Mouse (Mus musculus): Measurements from ENCODE around the gene Mapt. TPM values are rescaled to one million over a fixed set of nuclear protein-coding genes. Genes with fewer than 3 reads are reported as not detected.

Gene Mapt
- polyA plus RNA-seq, 1 experiment from 2014 or later = 1.0 TPM

DNA sequence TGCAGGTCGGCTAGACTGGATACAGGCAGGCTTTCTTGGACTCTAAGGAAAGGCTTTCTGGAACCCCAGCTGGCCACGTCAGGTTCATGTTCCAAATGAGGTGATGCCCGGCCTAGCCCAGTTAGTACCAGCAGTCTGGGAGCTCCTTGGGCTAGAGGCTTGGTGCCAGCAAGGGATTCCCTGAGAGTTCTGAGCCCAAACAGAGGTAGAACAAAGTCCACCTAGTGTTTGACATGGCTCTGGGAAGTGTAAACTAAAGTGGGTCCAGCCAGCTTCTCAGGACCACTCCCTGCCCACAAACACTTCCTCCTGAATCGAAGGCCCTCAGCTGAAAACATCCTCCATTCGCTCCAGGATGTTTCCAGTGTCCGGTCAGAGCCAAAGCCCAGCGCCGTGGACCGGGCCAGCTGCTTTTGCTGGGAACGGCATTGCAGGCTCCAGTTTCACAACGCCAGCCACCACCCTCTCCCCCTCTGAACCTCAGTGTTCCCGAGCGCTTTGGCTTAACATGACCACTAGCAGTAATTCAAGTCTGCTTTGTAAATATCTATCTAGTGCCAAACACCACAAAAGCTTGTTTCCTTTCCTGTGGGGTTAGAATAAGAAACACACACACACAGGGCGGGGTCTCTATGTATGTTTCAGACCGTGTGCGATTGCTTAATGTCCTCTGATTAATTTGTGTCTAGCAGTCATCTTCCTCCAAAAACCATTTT, 85.7 kb downstream of the Mapt start:
- no peaks in the 10 kb centered on the region for H3K27me3 ChIP-seq
- peaks cover 38% of the 10 kb centered on the region for H3K4me1 ChIP-seq (replicated peaks)
- H3K27ac ChIP-seq = no peak overlapping the region
- H3K9me3 ChIP-seq (replicated peaks) = no peaks in the 10 kb centered on the region
- H3K36me3 ChIP-seq = no peaks in the 10 kb centered on the region
- ATAC-seq (ENCODE audit: low read depth) (no peak), DNase-seq (no peak)
- 51% methylated on average over 16 of the region's 16 CpGs for whole genome bisulfite sequencing (ENCODE audit: insufficient replicate concordance)
- H3K4me2 ChIP-seq = peak overlapping the region; percentile 12
- no peak overlapping the region for H3K4me3 ChIP-seq (replicated peaks)
- H3K9ac ChIP-seq = no peak overlapping the region

DNA sequence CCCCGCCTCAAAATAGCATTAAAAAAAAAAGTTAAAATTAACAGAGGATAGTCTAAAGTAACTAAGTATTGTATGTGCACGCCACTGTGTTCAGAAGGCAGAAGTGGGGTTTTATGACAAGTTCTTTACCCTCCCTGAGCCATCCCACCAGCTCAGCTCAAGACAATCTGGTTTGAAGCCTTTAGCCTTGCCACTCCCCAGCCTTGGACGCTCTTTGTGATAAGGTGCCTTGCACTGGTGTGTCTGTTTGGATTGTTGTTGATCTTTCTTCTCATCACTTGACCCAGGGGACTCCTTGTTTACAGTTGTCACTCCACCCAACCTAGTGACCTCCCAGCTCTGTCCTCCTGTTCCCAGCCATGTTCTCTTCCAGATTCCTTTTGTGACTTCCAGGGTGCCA, 86.4 kb downstream of the Mapt start:
- H3K27ac ChIP-seq = no peak overlapping the region
- no peak overlapping the region for H3K9ac ChIP-seq
- peak; percentile 65 for ATAC-seq (ENCODE audit: low read depth)

GRCm38 (mm10) chr11:104318940-104319781, 88.0 kb downstream of the Mapt start:
- 1% methylated on average over 24 of the region's 24 CpGs for WGBS (ENCODE audit: insufficient replicate concordance)
- Histone ChIP-seq H3K27me3 (no peaks in the 10 kb centered on the region), H3K4me2 (peak overlapping the region; percentile 71), H3K36me3 (no peaks in the 10 kb centered on the region), H3K27ac (no peak overlapping the region), H3K4me1 (replicated peaks) (peaks cover 38% of the 10 kb centered on the region), H3K4me3 (replicated peaks) (peak overlapping the region; percentile 45), H3K9me3 (replicated peaks) (no peaks in the 10 kb centered on the region), H3K9ac (peak overlapping the region; percentile 54)
- peak; percentile 36 for DNase-seq
- peak; percentile 35 for ATAC-seq (ENCODE audit: low read depth)

More for the DNA sequence above, 86.4 kb downstream of the Mapt start:
- H3K4me2 ChIP-seq = no peak overlapping the region
- H3K9me3 ChIP-seq (replicated peaks) = no peaks in the 10 kb centered on the region
- H3K36me3 ChIP-seq = no peaks in the 10 kb centered on the region
- H3K4me1 ChIP-seq (replicated peaks) = peaks cover 38% of the 10 kb centered on the region
- H3K4me3 ChIP-seq (replicated peaks) = no peak overlapping the region
- no peaks in the 10 kb centered on the region for H3K27me3 ChIP-seq
- peak; percentile 28 for DNase-seq
- WGBS (ENCODE audit: insufficient replicate concordance) = 40% methylated on average over 3 of the region's 3 CpGs

GRCm38 (mm10) chr11:104320511-104320910, 89.3 kb downstream of the Mapt start:
- no peak overlapping the region for H3K9ac ChIP-seq
- no peaks in the 10 kb centered on the region for H3K36me3 ChIP-seq
- H3K27ac ChIP-seq = no peak overlapping the region
- H3K9me3 ChIP-seq (replicated peaks) = no peaks in the 10 kb centered on the region
- no peak overlapping the region for H3K4me2 ChIP-seq
- no peak for ATAC-seq (ENCODE audit: low read depth)
- 45% methylated on average over 5 of the region's 5 CpGs for WGBS (ENCODE audit: insufficient replicate concordance)
- DNase-seq = no peak
- H3K27me3 ChIP-seq = no peaks in the 10 kb centered on the region
- no peak overlapping the region for H3K4me3 ChIP-seq (replicated peaks)
- peaks cover 38% of the 10 kb centered on the region for H3K4me1 ChIP-seq (replicated peaks)

DNA sequence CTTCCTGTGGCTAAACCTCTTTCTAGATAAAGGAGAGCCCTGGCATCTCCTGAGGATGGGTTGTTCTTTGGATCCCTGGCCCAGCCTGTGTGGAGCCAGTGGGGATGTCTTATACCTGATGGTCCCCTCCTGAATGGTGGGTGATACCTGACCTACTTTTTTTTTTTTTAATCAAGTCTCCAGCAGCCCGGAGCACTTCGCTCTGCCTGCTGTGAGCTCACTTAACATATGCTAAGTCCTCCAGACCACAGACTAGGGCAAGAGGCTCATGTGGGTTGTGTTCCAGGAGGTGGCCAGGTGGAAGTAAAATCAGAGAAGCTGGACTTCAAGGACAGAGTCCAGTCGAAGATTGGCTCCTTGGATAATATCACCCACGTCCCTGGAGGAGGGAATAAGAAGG, 91.0 kb downstream of the Mapt start:
- Histone ChIP-seq H3K4me2 (no peak overlapping the region), H3K9ac (no peak overlapping the region), H3K4me1 (replicated peaks) (peaks cover 30% of the 10 kb centered on the region), H3K4me3 (replicated peaks) (no peak overlapping the region), H3K36me3 (no peaks in the 10 kb centered on the region), H3K27ac (no peak overlapping the region), H3K27me3 (no peaks in the 10 kb centered on the region), H3K9me3 (replicated peaks) (no peaks in the 10 kb centered on the region)
- DNase-seq (no peak), ATAC-seq (ENCODE audit: low read depth) (no peak)
- 36% methylated on average over 4 of the region's 4 CpGs for WGBS (ENCODE audit: insufficient replicate concordance)

DNA sequence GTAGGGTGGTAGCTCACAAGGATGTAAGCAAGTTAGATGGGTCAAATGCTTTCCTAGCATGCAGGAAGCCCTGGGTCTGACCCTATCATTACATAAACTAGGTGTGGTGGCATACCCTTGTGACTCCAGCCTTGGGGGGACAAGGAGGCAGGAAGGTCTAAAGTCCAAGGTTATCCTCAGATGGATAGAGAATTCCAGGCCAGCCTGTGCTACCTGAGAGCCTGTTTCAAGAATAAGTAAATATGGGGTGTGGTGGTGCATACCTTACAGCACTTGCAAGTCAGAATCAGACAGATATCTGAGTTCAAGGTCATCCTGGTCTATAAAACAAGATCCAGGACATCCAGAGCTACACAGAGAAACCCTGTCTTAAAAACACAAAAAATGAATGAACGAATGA, 96.3 kb downstream of the Mapt start:
- H3K9ac ChIP-seq = no peak overlapping the region
- no peaks in the 10 kb centered on the region for H3K9me3 ChIP-seq (replicated peaks)
- no peak overlapping the region for H3K4me3 ChIP-seq (replicated peaks)
- no peak overlapping the region for H3K27ac ChIP-seq
- H3K4me2 ChIP-seq = no peak overlapping the region
- no peak for ATAC-seq (ENCODE audit: low read depth)
- WGBS (ENCODE audit: insufficient replicate concordance) = 76% methylated on average over 1 of the region's 1 CpGs
- DNase-seq = no peak
- no peaks in the 10 kb centered on the region for H3K27me3 ChIP-seq
- peaks cover 4% of the 10 kb centered on the region for H3K36me3 ChIP-seq
- H3K4me1 ChIP-seq (replicated peaks) = no peaks in the 10 kb centered on the region

DNA sequence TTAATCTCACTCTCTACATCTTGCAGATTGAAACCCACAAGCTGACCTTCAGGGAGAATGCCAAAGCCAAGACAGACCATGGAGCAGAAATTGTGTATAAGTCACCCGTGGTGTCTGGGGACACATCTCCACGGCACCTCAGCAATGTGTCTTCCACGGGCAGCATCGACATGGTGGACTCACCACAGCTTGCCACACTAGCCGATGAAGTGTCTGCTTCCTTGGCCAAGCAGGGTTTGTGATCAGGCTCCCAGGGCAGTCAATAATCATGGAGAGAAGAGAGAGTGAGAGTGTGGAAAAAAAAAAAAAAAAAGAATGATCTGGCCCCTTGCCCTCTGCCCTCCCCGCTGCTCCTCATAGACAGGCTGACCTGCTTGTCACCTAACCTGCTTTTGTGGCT, 96.8 kb downstream of the Mapt start:
- Histone ChIP-seq H3K9me3 (replicated peaks) (no peaks in the 10 kb centered on the region), H3K27me3 (no peaks in the 10 kb centered on the region), H3K4me2 (no peak overlapping the region), H3K36me3 (peaks cover 9% of the 10 kb centered on the region), H3K4me1 (replicated peaks) (no peaks in the 10 kb centered on the region), H3K4me3 (replicated peaks) (no peak overlapping the region), H3K27ac (no peak overlapping the region), H3K9ac (no peak overlapping the region)
- DNase-seq = no peak
- no peak for ATAC-seq (ENCODE audit: low read depth)
- WGBS (ENCODE audit: insufficient replicate concordance) = 77% methylated on average over 6 of the region's 6 CpGs

DNA sequence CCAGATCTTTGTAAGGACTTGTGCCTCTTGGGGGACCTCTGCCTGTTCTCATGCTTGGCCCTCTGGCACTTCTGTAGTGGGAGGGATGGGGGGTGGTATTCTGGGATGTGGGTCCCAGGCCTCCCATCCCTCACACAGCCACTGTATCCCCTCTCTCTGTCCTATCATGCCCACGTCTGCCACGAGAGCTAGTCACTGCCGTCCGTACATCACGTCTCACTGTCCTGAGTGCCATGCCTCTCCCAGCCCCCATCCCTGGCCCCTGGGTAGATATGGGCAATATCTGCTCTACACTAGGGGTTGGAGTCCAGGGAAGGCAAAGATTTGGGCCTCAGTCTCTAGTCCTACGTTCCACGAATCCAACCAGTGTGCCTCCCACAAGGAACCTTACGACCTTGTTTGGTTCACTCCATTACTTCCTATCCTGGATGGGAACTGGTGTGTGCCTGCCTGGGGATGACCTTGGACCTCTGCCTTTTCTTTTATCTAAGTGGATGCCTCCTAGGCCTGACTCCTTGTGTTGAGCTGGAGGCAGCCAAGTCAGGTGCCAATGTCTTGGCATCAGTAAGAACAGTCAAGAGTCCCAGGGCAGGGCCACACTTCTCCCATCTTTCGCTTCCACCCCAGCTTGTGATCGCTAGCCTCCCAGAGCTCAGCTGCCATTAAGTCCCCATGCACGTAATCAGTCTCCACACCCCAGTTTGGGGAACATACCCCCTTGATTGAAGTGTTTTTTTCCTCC, 98.2 kb downstream of the Mapt start:
- no peak overlapping the region for H3K4me2 ChIP-seq
- no peak overlapping the region for H3K9ac ChIP-seq
- H3K36me3 ChIP-seq = peaks cover 20% of the 10 kb centered on the region
- H3K27ac ChIP-seq = no peak overlapping the region
- WGBS (ENCODE audit: insufficient replicate concordance) = 71% methylated on average over 11 of the region's 11 CpGs
- no peak overlapping the region for H3K4me3 ChIP-seq (replicated peaks)
- ATAC-seq (ENCODE audit: low read depth) (no peak), DNase-seq (no peak)
- H3K4me1 ChIP-seq (replicated peaks) = no peaks in the 10 kb centered on the region
- H3K27me3 ChIP-seq = no peaks in the 10 kb centered on the region
- H3K9me3 ChIP-seq (replicated peaks) = no peaks in the 10 kb centered on the region

GRCm38 (mm10) chr11:104330151-104330550, 99.0 kb downstream of the Mapt start:
- H3K27me3 ChIP-seq = no peaks in the 10 kb centered on the region
- H3K4me1 ChIP-seq (replicated peaks) = no peaks in the 10 kb centered on the region
- H3K36me3 ChIP-seq = peaks cover 28% of the 10 kb centered on the region
- H3K27ac ChIP-seq = no peak overlapping the region
- H3K9me3 ChIP-seq (replicated peaks) = no peaks in the 10 kb centered on the region
- H3K9ac ChIP-seq = no peak overlapping the region
- no peak for DNase-seq
- no peak overlapping the region for H3K4me3 ChIP-seq (replicated peaks)
- no peak for ATAC-seq (ENCODE audit: low read depth)
- no peak overlapping the region for H3K4me2 ChIP-seq
- 62% methylated on average over 4 of the region's 4 CpGs for WGBS (ENCODE audit: insufficient replicate concordance)

DNA sequence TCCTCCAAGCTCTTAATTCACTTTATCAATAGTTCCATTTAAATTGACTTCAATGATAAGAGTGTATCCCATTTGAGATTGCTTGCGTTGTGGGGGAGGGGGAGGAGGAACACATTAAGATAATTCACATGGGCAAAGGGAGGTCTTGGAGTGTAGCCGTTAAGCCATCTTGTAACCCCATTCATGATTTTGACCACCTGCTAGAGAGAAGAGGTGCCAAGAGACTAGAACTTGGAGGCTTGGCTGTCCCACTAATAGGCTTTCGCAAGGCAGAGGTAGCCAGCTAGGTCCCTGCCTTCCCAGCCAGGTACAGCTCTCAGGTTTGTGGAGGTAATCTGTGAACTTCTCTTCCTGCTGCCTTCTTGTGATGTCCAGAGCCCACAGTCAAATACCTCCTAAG, 100.0 kb downstream of the Mapt start:
- peaks cover 38% of the 10 kb centered on the region for H3K36me3 ChIP-seq
- 81% methylated on average over 3 of the region's 3 CpGs for WGBS (ENCODE audit: insufficient replicate concordance)
- H3K4me3 ChIP-seq (replicated peaks) = no peak overlapping the region
- no peaks in the 10 kb centered on the region for H3K4me1 ChIP-seq (replicated peaks)
- no peak overlapping the region for H3K27ac ChIP-seq
- H3K4me2 ChIP-seq = no peak overlapping the region
- no peaks in the 10 kb centered on the region for H3K27me3 ChIP-seq
- ATAC-seq (ENCODE audit: low read depth) = no peak
- no peaks in the 10 kb centered on the region for H3K9me3 ChIP-seq (replicated peaks)
- no peak overlapping the region for H3K9ac ChIP-seq
- no peak for DNase-seq

DNA sequence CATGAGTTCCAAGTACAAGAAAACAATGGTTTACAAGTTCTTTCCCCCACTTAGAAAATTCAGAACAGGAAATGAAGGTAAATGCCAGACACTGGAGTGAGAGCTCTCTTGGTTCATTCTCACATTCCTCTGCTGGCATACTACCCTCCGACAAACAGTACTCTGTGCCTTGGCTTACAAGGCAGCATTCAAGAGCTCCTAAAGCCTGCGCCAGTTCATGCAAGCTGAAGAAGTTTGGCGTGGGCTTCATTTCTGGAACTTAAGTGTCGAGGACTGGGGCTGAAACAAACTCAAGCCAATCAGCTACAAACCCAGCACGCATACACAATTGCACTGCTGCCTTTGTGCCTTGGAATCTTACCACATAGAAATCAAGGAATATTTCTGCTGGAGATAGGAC, 100.9 kb downstream of the Mapt start:
- no peaks in the 10 kb centered on the region for H3K9me3 ChIP-seq (replicated peaks)
- peaks cover 44% of the 10 kb centered on the region for H3K36me3 ChIP-seq
- no peak for ATAC-seq (ENCODE audit: low read depth)
- no peak overlapping the region for H3K4me3 ChIP-seq (replicated peaks)
- 80% methylated on average over 5 of the region's 5 CpGs for WGBS (ENCODE audit: insufficient replicate concordance)
- H3K27me3 ChIP-seq = no peaks in the 10 kb centered on the region
- H3K9ac ChIP-seq = no peak overlapping the region
- no peak overlapping the region for H3K27ac ChIP-seq
- no peak for DNase-seq
- H3K4me2 ChIP-seq = no peak overlapping the region
- H3K4me1 ChIP-seq (replicated peaks) = no peaks in the 10 kb centered on the region

Measured in liver, embryonic 13.5 days (tissue).